Mouse (Mus musculus): ENCODE data around the gene Kif16b. TPM values are rescaled to one million over a fixed set of nuclear protein-coding genes. Genes with fewer than 3 reads are reported as not detected.

Gene Kif16b
- total and polyA plus RNA-seq, 3 experiments: 10.7 to 32.0 (median 13.0) TPM

DNA sequence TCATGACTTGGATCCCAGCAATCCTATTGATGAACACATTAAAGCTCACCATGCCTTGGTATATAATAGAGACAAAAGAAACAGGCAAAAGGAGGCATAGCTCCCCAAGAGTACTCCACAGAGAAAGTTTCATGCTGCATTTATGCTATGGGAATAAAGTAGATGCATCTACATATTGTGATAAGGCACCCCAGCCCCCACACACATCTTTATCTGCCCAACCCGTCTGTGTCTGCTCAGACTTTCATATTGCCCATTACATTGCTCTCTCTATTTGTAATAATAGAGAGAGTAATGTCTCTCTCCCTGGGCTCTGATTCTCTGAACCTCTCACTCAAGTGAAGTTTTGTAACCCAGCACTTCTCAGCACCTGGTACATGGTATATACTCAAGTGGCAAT is 126.0 kb downstream of the Kif16b start:
- no peaks in the 10 kb centered on the region for H3K79me2 ChIP-seq (ENCODE audit: control insufficient read depth, insufficient read depth, low read length, poor library complexity)
- peaks cover 6 to 7% of the 10 kb centered on the region in 2 experiments; a peak in 2 of 4 replicates for H3K4me1 ChIP-seq (ENCODE audit: control insufficient read depth in 1 of 2, insufficient read depth in 2 of 2, low read length in 2 of 2)
- H3K9me3 ChIP-seq (replicated peaks; ENCODE audit: insufficient read depth, low read length): no peaks in the 10 kb centered on the region
- H3K9ac ChIP-seq (ENCODE audit: control insufficient read depth, low read depth, low read length, poor library complexity, severe bottlenecking): no peak overlapping the region
- no peaks in the 10 kb centered on the region for H3K27me3 ChIP-seq (ENCODE audit: control insufficient read depth in 1 of 2, insufficient read depth in 2 of 2, low read length in 2 of 2)
- DNase-seq (ENCODE audit: low read depth, low spot score): peak; percentile 20
- peaks cover 0 to 9% of the 10 kb centered on the region in 2 experiments; a peak in 2 of 4 replicates for H3K36me3 ChIP-seq (ENCODE audit: control insufficient read depth in 1 of 2, insufficient read depth in 2 of 2, low read length in 2 of 2)
- no peak overlapping the region for H3K4me3 ChIP-seq (ENCODE audit: control insufficient read depth in 1 of 2, insufficient read depth in 1 of 2, low read depth in 2 of 2, low read length in 2 of 2)
- no peak overlapping the region for H3K27ac ChIP-seq (ENCODE audit: control insufficient read depth, low read depth, low read length)
- TF ChIP-seq POLR2AphosphoS5 (IDR thresholded peaks at IDR 0.05; ENCODE audit: borderline replicate concordance, low read depth, low read length) (no peak), EP300 (IDR thresholded peaks at IDR 0.05; ENCODE audit: low read depth in 1 of 2, low read length in 2 of 2) (peak; percentile 10 to 34; a peak in 1 of 4 replicates), KAT2A (conservative IDR thresholded peaks at IDR 0.05; ENCODE audit: low read depth, low read length) (no peak), GATA1 (IDR thresholded peaks at IDR 0.05; ENCODE audit: low read depth, low read length) (peak; percentile 46; the same call in 1 of the 2 replicates), POLR2AphosphoS2 (IDR thresholded peaks at IDR 0.05; ENCODE audit: low read length) (no peak), RAD21 (IDR thresholded peaks at IDR 0.05; ENCODE audit: low read depth, low read length) (no peak), USF2 (IDR thresholded peaks at IDR 0.05; ENCODE audit: borderline replicate concordance in 1 of 2, insufficient read depth in 1 of 2, low read depth in 1 of 2, low read length in 2 of 2) (no peak), JUND (IDR thresholded peaks at IDR 0.05; ENCODE audit: low read depth, low read length) (no peak), TCF12 (IDR thresholded peaks at IDR 0.05; ENCODE audit: low read depth, low read length) (peak; percentile 28; the same call in 1 of the 2 replicates)

GRCm38 (mm10) chr2:142774752-142775151 is 126.6 kb downstream of the Kif16b start:
- TF ChIP-seq UBTF (IDR thresholded peaks at IDR 0.05; ENCODE audit: borderline replicate concordance, insufficient read depth, low read depth, low read length): no peak
- no peak for TF ChIP-seq TAL1 (IDR thresholded peaks at IDR 0.05; ENCODE audit: low read length)
- TF ChIP-seq POLR2A (IDR thresholded peaks at IDR 0.05; ENCODE audit: control insufficient read depth in 1 of 2, insufficient read depth in 1 of 2, low read depth in 1 of 2, low read length in 2 of 2, poor library complexity in 1 of 2): no peak
- no peak for TF ChIP-seq HCFC1 (IDR thresholded peaks at IDR 0.05; ENCODE audit: low read depth, low read length)
- no peak for TF ChIP-seq ELF1 (IDR thresholded peaks at IDR 0.05; ENCODE audit: low read depth, low read length)
- TF ChIP-seq CHD1 (IDR thresholded peaks at IDR 0.05; ENCODE audit: low read depth, low read length): no peak
- TF ChIP-seq MAZ (IDR thresholded peaks at IDR 0.05; ENCODE audit: low read depth, low read length): no peak
- TF ChIP-seq CHD2 (IDR thresholded peaks at IDR 0.05; ENCODE audit: low read length): no peak
- TF ChIP-seq MYC (IDR thresholded peaks at IDR 0.05; ENCODE audit: low read depth, low read length): no peak
- no peak for TF ChIP-seq ETS1 (IDR thresholded peaks at IDR 0.05; ENCODE audit: low read depth, low read length)
- no peak for TF ChIP-seq TBP (IDR thresholded peaks at IDR 0.05; ENCODE audit: low read depth, low read length)
- no peak for TF ChIP-seq POLR2AphosphoS5 (IDR thresholded peaks at IDR 0.05; ENCODE audit: borderline replicate concordance, low read depth, low read length)
- TF ChIP-seq USF1 (IDR thresholded peaks at IDR 0.05; ENCODE audit: low read depth, low read length): no peak
- TF ChIP-seq MAX (IDR thresholded peaks at IDR 0.05; ENCODE audit: low read length): no peak
- no peak for TF ChIP-seq SMC3 (IDR thresholded peaks at IDR 0.05; ENCODE audit: low read depth, low read length)
- TF ChIP-seq SIN3A (IDR thresholded peaks at IDR 0.05; ENCODE audit: low read length): no peak
- DNase-seq (ENCODE audit: low read depth, low spot score): no peak
- H3K27me3 ChIP-seq (ENCODE audit: control insufficient read depth in 1 of 2, insufficient read depth in 2 of 2, low read length in 2 of 2): no peaks in the 10 kb centered on the region
- no peaks in the 10 kb centered on the region for H3K79me2 ChIP-seq (ENCODE audit: control insufficient read depth, insufficient read depth, low read length, poor library complexity)
- H3K4me1 ChIP-seq (ENCODE audit: control insufficient read depth in 1 of 2, insufficient read depth in 2 of 2, low read length in 2 of 2): peaks cover 6 to 7% of the 10 kb centered on the region in 2 experiments; a peak in 2 of 4 replicates
- peaks cover 0 to 9% of the 10 kb centered on the region in 2 experiments; a peak in 2 of 4 replicates for H3K36me3 ChIP-seq (ENCODE audit: control insufficient read depth in 1 of 2, insufficient read depth in 2 of 2, low read length in 2 of 2)
- no peak overlapping the region for H3K4me3 ChIP-seq (ENCODE audit: control insufficient read depth in 1 of 2, insufficient read depth in 1 of 2, low read depth in 2 of 2, low read length in 2 of 2)
- H3K9me3 ChIP-seq (replicated peaks; ENCODE audit: insufficient read depth, low read length): no peaks in the 10 kb centered on the region
- H3K27ac ChIP-seq (ENCODE audit: control insufficient read depth, low read depth, low read length): no peak overlapping the region
- no peak overlapping the region for H3K9ac ChIP-seq (ENCODE audit: control insufficient read depth, low read depth, low read length, poor library complexity, severe bottlenecking)
